Mouse (Mus musculus): ENCODE measurements at regions not wholly inside any gene's neighbourhood (a gene's known extent, or its start where the extent isn't known, plus 50 kb on each side); places are given as distances from the start of the nearest gene placed in this dataset.

DNA sequence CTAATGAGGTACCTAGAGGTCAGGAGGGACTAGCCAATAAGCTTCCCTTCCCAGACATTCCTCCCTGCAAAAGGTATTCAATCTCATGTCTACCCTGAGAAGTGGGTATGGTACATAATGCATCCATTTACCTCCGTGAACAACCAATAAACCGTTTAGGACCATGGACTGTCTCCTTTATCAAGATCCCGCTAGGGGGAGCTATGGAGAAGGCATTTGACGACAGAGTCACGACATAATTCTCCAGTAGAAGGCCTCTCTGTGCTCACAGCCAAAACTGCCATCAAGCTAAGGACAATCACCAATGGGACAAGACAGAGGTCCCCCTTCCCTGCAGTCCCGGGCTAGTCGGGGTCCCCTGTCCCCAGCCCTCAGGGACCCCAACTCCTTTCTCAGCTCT, 273.5 kb upstream of the Mon1b start:
- TF ChIP-seq FLI1 (IDR thresholded peaks at IDR 0.05; ENCODE audit: low read length) (no peak), GATA1 (IDR thresholded peaks at IDR 0.05; ENCODE audit: borderline replicate concordance, low read length) (no peak)
- no peak overlapping the region for H3K4me3 ChIP-seq (replicated peaks)
- peaks cover 36% of the 10 kb centered on the region for H3K9me3 ChIP-seq
- no peaks in the 10 kb centered on the region for H3K27me3 ChIP-seq (replicated peaks)
- H3K36me3 ChIP-seq (replicated peaks; ENCODE audit: low read length) = no peaks in the 10 kb centered on the region
- no peaks in the 10 kb centered on the region for H3K4me1 ChIP-seq

DNA sequence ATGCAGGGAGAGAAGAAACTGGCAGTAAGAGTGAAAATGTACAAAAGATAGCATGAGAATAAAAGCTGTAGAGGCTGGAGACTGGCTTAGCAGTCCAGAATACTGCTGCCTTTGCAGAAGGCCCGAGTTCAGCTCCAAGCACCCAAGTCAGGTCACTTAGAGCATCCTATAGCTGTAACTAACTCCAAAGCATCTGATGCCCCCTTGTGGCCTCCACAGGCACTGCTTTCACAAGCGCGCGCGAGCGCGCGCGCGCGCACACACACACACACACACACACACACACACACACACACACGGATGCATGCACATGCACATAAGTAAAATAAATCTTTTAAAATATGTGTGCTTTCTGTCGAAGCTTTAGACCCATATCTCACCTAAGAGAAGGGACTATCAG, 271.2 kb upstream of the Mon1b start:
- H3K27me3 ChIP-seq (replicated peaks) = no peaks in the 10 kb centered on the region
- H3K4me3 ChIP-seq (replicated peaks) = no peak overlapping the region
- no peaks in the 10 kb centered on the region for H3K36me3 ChIP-seq (replicated peaks; ENCODE audit: low read length)
- H3K9me3 ChIP-seq = peaks cover 41% of the 10 kb centered on the region
- H3K4me1 ChIP-seq = no peaks in the 10 kb centered on the region
- TF ChIP-seq FLI1 (IDR thresholded peaks at IDR 0.05; ENCODE audit: low read length) (no peak), GATA1 (IDR thresholded peaks at IDR 0.05; ENCODE audit: borderline replicate concordance, low read length) (no peak)

DNA sequence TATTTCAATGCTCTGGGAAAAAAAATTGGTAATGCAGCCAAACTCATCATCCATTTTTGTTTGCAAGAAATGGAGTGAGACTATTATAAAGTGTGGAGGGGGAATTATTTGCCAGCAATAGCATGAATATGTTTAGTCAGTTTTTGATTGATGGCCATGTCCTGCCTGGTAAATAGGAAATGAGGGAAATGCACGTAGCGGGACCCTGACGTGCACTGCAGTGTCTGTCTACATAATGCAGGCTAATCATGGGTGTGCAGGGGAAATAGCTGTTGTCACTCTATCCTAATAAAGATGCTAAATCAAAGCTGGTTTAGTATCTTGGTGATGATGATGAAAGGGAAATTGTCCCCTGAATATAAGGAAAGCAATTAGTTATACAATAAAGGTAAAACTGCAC, 251.9 kb upstream of the Mon1b start:
- H3K9me3 ChIP-seq = peaks cover 34% of the 10 kb centered on the region
- no peaks in the 10 kb centered on the region for H3K36me3 ChIP-seq (replicated peaks; ENCODE audit: low read length)
- TF ChIP-seq GATA1 (IDR thresholded peaks at IDR 0.05; ENCODE audit: borderline replicate concordance, low read length) (no peak), FLI1 (IDR thresholded peaks at IDR 0.05; ENCODE audit: low read length) (no peak)
- H3K4me1 ChIP-seq = no peaks in the 10 kb centered on the region
- H3K4me3 ChIP-seq (replicated peaks) = no peak overlapping the region
- H3K27me3 ChIP-seq (replicated peaks) = no peaks in the 10 kb centered on the region

DNA sequence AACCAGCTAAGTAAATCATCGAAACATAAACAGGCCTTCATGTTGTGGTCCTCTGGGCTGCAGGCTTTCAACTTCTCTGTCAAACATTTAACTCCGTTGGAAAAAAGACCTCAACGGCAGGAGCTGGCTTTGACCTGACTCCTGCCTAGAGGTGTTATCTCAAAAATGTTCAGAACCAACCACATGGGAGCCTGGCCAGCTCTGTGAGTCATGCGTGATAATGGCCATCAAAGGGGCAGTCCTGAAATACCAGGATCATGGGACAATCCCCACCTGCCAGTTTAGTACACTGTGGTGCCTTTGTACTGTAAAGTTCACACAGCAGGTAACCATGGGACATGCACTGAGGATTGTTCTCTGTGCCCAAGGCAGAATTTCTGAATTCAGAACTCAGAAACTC, 251.4 kb upstream of the Mon1b start:
- Histone ChIP-seq H3K4me3 (replicated peaks) (no peak overlapping the region), H3K9me3 (peaks cover 31% of the 10 kb centered on the region), H3K4me1 (no peaks in the 10 kb centered on the region), H3K36me3 (replicated peaks; ENCODE audit: low read length) (no peaks in the 10 kb centered on the region), H3K27me3 (replicated peaks) (no peaks in the 10 kb centered on the region)
- no peak for TF ChIP-seq GATA1 (IDR thresholded peaks at IDR 0.05; ENCODE audit: borderline replicate concordance, low read length)

DNA sequence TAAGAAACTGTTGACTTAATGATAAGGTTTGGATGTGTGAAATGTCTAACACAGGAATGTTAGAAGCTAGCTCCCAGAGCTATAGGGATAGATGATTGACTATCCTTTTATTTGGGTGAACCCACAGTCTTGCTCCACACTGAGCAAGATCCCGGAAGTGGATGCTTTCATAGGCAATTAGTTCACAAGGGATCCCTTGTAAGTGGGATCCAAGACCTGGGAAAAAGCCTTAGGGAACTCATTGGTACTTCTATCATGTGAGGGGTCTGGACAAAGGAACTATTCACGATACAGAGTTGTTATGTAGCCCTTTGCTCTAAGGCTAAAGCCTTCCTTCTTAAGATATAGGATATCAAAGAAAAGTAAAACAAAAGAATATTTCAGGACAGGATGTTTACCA, 245.9 kb upstream of the Mon1b start:
- Histone ChIP-seq H3K9me3 (0 out of 2 replicates have a peak, but pooled peaks cover 4% of the 10 kb centered on the region), H3K27me3 (replicated peaks) (no peaks in the 10 kb centered on the region), H3K4me1 (no peaks in the 10 kb centered on the region), H3K4me3 (replicated peaks) (no peak overlapping the region), H3K36me3 (replicated peaks; ENCODE audit: low read length) (no peaks in the 10 kb centered on the region)
- TF ChIP-seq GATA1 (IDR thresholded peaks at IDR 0.05; ENCODE audit: borderline replicate concordance, low read length) (no peak), FLI1 (IDR thresholded peaks at IDR 0.05; ENCODE audit: low read length) (no peak)

- TF ChIP-seq FLI1 (IDR thresholded peaks at IDR 0.05; ENCODE audit: low read length) (no peak), GATA1 (IDR thresholded peaks at IDR 0.05; ENCODE audit: borderline replicate concordance, low read length) (no peak)
- no peaks in the 10 kb centered on the region for H3K27me3 ChIP-seq (replicated peaks)
- no peak overlapping the region for H3K4me3 ChIP-seq (replicated peaks)
- H3K4me1 ChIP-seq = no peaks in the 10 kb centered on the region
- H3K9me3 ChIP-seq = peaks cover 9% of the 10 kb centered on the region
- no peaks in the 10 kb centered on the region for H3K36me3 ChIP-seq (replicated peaks; ENCODE audit: low read length)
Observed at GRCm38 (mm10) chr8:113390038-113390437, 245.3 kb upstream of the Mon1b start.

- Histone ChIP-seq H3K4me1 (no peaks in the 10 kb centered on the region), H3K9me3 (peaks cover 26% of the 10 kb centered on the region), H3K36me3 (replicated peaks; ENCODE audit: low read length) (no peaks in the 10 kb centered on the region), H3K27me3 (replicated peaks) (no peaks in the 10 kb centered on the region), H3K4me3 (replicated peaks) (no peak overlapping the region)
- TF ChIP-seq FLI1 (IDR thresholded peaks at IDR 0.05; ENCODE audit: low read length) = no peak
- TF ChIP-seq GATA1 (IDR thresholded peaks at IDR 0.05; ENCODE audit: borderline replicate concordance, low read length) = no peak
Observed at GRCm38 (mm10) chr8:113394319-113394718, 241.1 kb upstream of the Mon1b start.

- no peak for TF ChIP-seq FLI1 (IDR thresholded peaks at IDR 0.05; ENCODE audit: low read length)
- no peak for TF ChIP-seq GATA1 (IDR thresholded peaks at IDR 0.05; ENCODE audit: borderline replicate concordance, low read length)
- Histone ChIP-seq H3K36me3 (replicated peaks; ENCODE audit: low read length) (no peaks in the 10 kb centered on the region), H3K4me3 (replicated peaks) (no peak overlapping the region), H3K27me3 (replicated peaks) (no peaks in the 10 kb centered on the region), H3K9me3 (peaks cover 22% of the 10 kb centered on the region), H3K4me1 (no peaks in the 10 kb centered on the region)
Observed at GRCm38 (mm10) chr8:113405158-113405557, 230.2 kb upstream of the Mon1b start.

- Histone ChIP-seq H3K4me1 (no peaks in the 10 kb centered on the region), H3K9me3 (peaks cover 20% of the 10 kb centered on the region), H3K27me3 (replicated peaks) (no peaks in the 10 kb centered on the region), H3K36me3 (replicated peaks; ENCODE audit: low read length) (no peaks in the 10 kb centered on the region), H3K4me3 (replicated peaks) (no peak overlapping the region)
- TF ChIP-seq FLI1 (IDR thresholded peaks at IDR 0.05; ENCODE audit: low read length) (no peak), GATA1 (IDR thresholded peaks at IDR 0.05; ENCODE audit: borderline replicate concordance, low read length) (no peak)
Observed at GRCm38 (mm10) chr8:113419352-113419751, 216.0 kb upstream of the Mon1b start.

GRCm38 (mm10) chr8:113422651-113423050, 212.7 kb upstream of the Mon1b start:
- TF ChIP-seq GATA1 (IDR thresholded peaks at IDR 0.05; ENCODE audit: borderline replicate concordance, low read length) = no peak
- no peak for TF ChIP-seq FLI1 (IDR thresholded peaks at IDR 0.05; ENCODE audit: low read length)
- no peaks in the 10 kb centered on the region for H3K36me3 ChIP-seq (replicated peaks; ENCODE audit: low read length)
- no peaks in the 10 kb centered on the region for H3K27me3 ChIP-seq (replicated peaks)
- H3K9me3 ChIP-seq = peaks cover 9% of the 10 kb centered on the region
- no peaks in the 10 kb centered on the region for H3K4me1 ChIP-seq
- no peak overlapping the region for H3K4me3 ChIP-seq (replicated peaks)

- Histone ChIP-seq H3K4me3 (replicated peaks) (no peak overlapping the region), H3K9me3 (peaks cover 32% of the 10 kb centered on the region), H3K4me1 (no peaks in the 10 kb centered on the region), H3K27me3 (replicated peaks) (no peaks in the 10 kb centered on the region), H3K36me3 (replicated peaks; ENCODE audit: low read length) (no peaks in the 10 kb centered on the region)
- TF ChIP-seq FLI1 (IDR thresholded peaks at IDR 0.05; ENCODE audit: low read length) = no peak
- TF ChIP-seq GATA1 (IDR thresholded peaks at IDR 0.05; ENCODE audit: borderline replicate concordance, low read length) = no peak
Observed at GRCm38 (mm10) chr8:113439088-113439487, 196.3 kb upstream of the Mon1b start.

Measured in megakaryocyte, embryonic 14.5 days (primary cell).